Mouse (Mus musculus): Measurements from ENCODE around the gene Gm12888. TPM values are rescaled to one million over a fixed set of nuclear protein-coding genes. Genes with fewer than 3 reads are reported as not detected.
"Not testable (repeated sequence)": the region's sequence is repeated elsewhere in the genome, so short reads cannot be mapped to it uniquely, and the experiment has no call there.

The Gm12888 gene
- total RNA-seq (2021) = not detected
- polyA plus RNA-seq (2012; rRNA removed) = not detected in 2 replicates
- long read RNA-seq = 0 reads

DNA sequence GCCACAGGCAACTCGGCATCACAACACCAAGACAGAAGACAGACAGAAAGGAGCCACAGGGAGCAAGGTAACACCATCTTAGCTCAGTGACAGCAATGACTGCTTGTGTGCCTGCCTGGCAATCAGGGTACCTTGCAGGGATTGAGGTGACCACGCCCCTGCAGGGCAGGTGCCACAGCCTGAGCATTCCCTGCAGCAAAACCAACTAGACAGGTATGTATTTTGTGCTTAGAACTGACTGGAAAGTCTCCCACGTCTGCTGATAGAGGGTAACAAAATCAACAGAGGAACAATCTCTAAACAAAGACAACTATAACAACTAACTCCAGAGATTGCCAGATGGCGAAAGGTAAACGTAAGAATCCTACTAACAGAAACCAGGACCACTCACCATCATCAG is at the start of gene Gm12888:
Gm12888 (minus strand) TSS at position 101 of the 400 bp plus-strand sequence.
- WGBS = 38% methylated on average over 3 of the region's 5 CpGs
- H3K79me2 ChIP-seq (replicated peaks; ENCODE audit: control insufficient read depth, insufficient read depth, low read length); H3K4me1 ChIP-seq (ENCODE audit: control insufficient read depth, insufficient read depth, low read length); H3K27me3 ChIP-seq (ENCODE audit: control insufficient read depth, insufficient read depth, low read length); H3K9ac ChIP-seq (ENCODE audit: low read depth, low read length); H3K36me3 ChIP-seq (ENCODE audit: control insufficient read depth, insufficient read depth, low read length); H3K4me3 ChIP-seq; DNase-seq; H3K27ac ChIP-seq: not testable (repeated sequence)
- intact Hi-C loops (cut with DNase I) = loop anchor here (5.0 kb wide), 1 partner anchor 92 kb away; no protein-coding TSS in a partner anchor

Other genes with a start within 250 kb of the Gm12888 start
- 10 to 100 TPM; 24.4 to 24.8 TPM for gene Zmpste24, start 226.7 kb downstream of the Gm12888 start, total RNA-seq (2021)
- gene Zmpste24, start 226.7 kb downstream of the Gm12888 start, polyA plus RNA-seq (2012; rRNA removed) = 17.1 and 29.1 TPM in 2 replicates
- gene Tmco2, start 215.7 kb downstream of the Gm12888 start, total RNA-seq (2021) = not detected
- gene Tmco2, start 215.7 kb downstream of the Gm12888 start, polyA plus RNA-seq (2012; rRNA removed) = 0.16 and 0.44 TPM in 2 replicates
- 10 to 100 TPM; 10.2 to 10.6 TPM for gene Rlf, start 109.8 kb downstream of the Gm12888 start, total RNA-seq (2021)
- gene Rlf, start 109.8 kb downstream of the Gm12888 start, polyA plus RNA-seq (2012; rRNA removed) = 2.6 and 6.2 TPM in 2 replicates
- not detected for gene Gm12886, start 98.2 kb upstream of the Gm12888 start, total RNA-seq (2021)
- gene Gm12886, start 98.2 kb upstream of the Gm12888 start, polyA plus RNA-seq (2012; rRNA removed) = not detected in 2 replicates

Measured in heart, adult 2 months (tissue).